Mouse (Mus musculus) erythroblast, adult 5-6 weeks (primary cell): ENCODE measurements around the gene Hivep2. TPM values are rescaled to one million over a fixed set of nuclear protein-coding genes. Genes with fewer than 3 reads are reported as not detected.

Experiments used
- ATAC-seq: replicated peaks from 2 replicates; pipeline ENCODE4 v1.8.0; 2016; ENCODE audit warnings: moderate number of reproducible peaks, mild to moderate bottlenecking, moderate TSS enrichment, inconsistent platforms; ENCODE audit not compliant: poor library complexity, low FRiP score, severe bottlenecking
- total RNA-seq, 2 experiments: library from RNA; stranded (forward) in 1 of 2; stranded (reverse) in 1 of 2; fragments of 150-400 nt in 1 of 2; fragments of 200-764, 138-1000 nt in 1 of 2; gene quantifications; 2 replicates each; pipeline versions ENCODE4 v1.2.3 to v1.2.4; 2015 to 2017; ENCODE audit warnings: low replicate concordance in 2 of 2

The Hivep2 gene
- total RNA-seq, 2 experiments from 2014 or later = 0.51 TPM; not detected in 1

DNA sequence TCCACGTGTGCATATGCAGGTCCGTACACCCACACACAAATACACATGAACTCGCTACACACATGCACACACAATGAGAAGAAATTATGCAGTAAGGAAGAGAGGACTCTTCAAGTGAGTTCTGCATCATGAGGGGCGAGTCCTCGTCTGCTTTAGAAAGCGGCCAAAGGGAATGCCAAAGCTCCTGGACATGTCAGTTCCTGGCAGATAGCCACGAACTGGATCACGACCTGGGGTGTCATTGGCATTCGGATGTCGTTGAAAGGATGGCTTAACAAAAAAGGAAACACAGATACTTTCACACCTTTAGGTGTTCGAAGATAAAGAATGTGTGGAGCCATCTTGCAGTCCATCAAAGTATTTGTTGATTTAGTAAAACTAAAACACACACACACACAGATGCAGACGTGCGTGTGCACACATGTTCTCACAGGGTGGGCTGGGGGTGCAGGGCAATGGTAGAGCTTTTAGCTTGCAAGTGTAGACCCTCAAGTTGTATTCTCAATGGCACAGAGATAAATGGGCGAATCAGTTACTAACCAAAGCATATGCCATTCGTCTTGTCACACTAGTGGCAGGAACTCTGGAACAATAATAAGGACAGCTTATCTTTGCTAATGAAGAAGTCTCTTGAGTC lies 99.0 kb downstream of the Hivep2 start:
- no peak for ATAC-seq

DNA sequence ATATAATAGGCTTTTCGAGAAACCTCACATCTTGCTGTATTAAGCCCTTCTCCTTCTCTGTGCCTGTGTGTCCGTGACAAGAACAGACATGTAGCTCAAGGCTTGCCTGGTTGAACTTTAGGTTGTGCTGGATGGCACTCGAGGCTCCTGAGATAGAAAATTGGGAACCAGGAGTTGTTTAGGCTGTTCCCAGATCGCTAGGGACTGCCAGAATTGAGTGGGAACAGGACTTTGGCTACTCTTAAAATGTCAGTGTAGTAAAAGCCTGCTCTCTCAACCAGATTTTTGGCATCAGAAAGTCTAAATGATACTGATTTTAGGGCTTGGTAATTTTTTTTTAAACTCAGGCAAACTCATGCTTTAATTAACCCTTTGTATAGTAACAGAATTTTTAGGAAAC lies 101.9 kb downstream of the Hivep2 start:
- no peak for ATAC-seq

DNA sequence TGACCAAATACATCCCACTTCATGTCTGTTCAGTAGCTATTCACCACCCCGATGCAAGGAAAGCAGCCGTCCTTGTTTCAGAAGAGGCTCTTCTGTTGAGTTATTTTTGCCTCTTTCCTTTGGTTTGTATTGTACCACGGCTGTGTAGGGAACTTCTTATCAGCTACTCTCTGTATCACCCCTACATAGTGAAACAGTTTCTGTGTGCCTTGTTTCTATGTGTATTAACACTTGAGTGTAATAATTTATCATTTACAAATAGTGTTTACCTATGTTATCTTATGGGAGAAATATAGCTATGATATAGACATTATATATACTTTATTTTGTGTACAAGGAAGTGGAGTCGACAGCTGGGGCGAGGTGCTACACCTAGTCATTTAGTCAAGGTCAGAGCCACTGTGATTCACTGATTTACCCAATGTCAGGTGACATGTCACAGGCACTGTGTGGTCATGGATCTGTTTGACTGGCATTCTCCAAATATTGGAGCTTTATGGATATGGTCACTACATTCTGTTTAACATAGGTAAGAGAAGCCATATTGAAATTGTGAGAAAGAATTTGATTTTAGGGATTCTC lies 104.7 kb downstream of the Hivep2 start:
- no peak for ATAC-seq

- no peak for ATAC-seq
Measured at GRCm38 (mm10) chr10:14072504-14072903, 106.6 kb downstream of the Hivep2 start.

GRCm38 (mm10) chr10:14075767-14076166 lies 109.9 kb downstream of the Hivep2 start:
- no peak for ATAC-seq

DNA sequence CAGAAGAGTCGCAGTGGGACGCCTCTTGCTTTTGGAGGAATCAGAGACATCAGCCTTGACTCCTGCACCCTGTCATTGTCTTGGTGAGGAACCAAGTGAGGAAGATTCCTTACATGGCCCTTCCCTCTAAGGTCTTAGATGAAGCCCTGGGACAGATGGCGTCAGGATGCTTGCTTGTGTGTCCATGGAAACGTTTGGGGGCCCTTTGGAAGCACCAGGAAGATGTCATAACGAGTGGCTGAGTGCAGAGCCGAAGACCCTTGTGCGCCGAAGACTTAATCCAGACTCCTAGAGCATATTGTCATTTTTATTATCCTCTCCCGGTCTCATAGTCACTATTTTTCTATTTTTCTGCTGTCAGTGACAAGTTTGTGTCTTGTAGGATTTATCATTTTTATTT lies 111.0 kb downstream of the Hivep2 start:
- no peak for ATAC-seq

DNA sequence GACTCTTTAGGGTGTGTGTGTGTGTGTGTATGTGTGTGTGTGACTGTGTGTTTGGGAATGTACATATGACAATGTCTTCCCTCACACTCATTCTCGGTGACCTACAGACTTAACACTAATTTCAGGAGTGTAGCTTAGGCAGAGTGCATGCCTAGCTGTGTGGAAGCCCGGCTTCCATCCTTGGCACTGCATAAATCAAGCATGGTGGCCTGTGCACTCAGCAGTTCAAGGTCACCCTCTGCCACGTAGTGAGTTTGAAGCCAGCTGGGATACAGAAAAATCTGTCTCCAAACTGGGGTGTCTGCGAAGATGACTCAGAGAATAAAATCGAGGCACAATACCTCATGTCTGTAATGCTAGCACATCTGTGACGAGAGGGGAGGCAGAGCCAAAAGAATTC lies 115.0 kb downstream of the Hivep2 start:
- no peak for ATAC-seq

DNA sequence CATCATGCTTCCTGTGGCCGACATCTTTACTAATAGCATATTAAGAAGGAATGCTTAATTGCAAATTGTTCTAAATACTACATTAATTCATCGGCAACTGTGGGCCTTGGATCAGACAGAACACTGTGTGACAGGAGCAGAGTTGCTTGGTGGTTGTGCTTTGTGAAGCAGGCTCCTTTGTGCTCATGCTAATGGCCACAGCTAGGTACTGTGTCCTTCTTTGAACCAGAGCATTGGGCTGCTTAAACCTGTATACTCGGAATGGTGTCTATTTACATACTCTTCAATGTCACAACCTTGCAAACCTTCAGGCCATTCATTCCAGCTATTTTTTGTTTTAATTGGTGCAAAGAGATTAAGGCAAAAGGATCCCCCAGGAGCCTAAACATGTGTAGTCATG lies 115.9 kb downstream of the Hivep2 start:
- ATAC-seq = no peak

GRCm38 (mm10) chr10:14082275-14082674 lies 116.4 kb downstream of the Hivep2 start:
- no peak for ATAC-seq

DNA sequence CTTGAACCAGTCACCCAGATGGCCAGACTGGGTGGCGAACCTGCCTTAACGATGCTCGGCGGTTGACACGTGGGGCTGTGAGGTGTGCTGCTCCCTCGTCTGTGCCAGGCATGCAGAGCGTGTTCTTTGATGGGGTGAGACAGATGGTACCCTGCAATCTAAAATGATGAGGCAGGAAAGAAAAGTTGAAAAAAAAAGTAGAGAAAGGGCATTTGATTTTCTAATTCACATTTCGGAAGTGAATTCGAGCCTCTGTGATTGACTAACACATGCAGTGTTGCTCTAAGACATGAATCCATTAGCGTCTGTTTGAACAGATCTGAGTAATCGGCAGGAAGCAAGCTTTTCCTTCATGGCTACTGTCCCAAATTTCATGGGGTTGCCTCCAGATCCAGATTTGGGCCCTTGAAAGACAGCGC lies 119.4 kb downstream of the Hivep2 start:
- no peak for ATAC-seq

GRCm38 (mm10) chr10:14085882-14086515 lies 120.1 kb downstream of the Hivep2 start:
- ATAC-seq = no peak

GRCm38 (mm10) chr10:14087316-14087715 lies 121.4 kb downstream of the Hivep2 start:
- ATAC-seq = no peak

GRCm38 (mm10) chr10:14089488-14089887 lies 123.6 kb downstream of the Hivep2 start:
- no peak for ATAC-seq

DNA sequence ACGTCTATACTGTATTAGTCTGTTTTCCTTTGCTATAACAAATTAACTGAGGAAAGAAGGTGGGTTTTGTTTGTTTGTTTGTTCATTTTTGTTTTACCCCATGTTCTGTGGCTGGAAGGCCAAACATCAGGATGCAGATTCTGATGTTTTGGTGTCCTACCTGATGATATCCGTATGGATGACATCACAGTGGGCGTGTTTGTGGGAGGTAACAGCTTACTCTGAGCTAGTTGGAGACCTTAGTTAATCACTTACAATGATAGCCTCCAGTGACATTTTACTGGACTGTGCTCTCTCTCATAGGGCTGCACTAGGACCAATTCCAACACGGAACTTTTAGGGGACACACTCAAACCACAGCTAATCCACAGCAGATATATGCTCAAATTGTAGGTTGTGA lies 128.2 kb downstream of the Hivep2 start:
- no peak for ATAC-seq

GRCm38 (mm10) chr10:14096045-14096444 lies 130.2 kb downstream of the Hivep2 start:
- no peak for ATAC-seq

GRCm38 (mm10) chr10:14099182-14099581 lies 133.3 kb downstream of the Hivep2 start:
- no peak for ATAC-seq

GRCm38 (mm10) chr10:14100041-14100440 lies 134.2 kb downstream of the Hivep2 start:
- ATAC-seq = no peak

GRCm38 (mm10) chr10:14100847-14101246 lies 135.0 kb downstream of the Hivep2 start:
- no peak for ATAC-seq

DNA sequence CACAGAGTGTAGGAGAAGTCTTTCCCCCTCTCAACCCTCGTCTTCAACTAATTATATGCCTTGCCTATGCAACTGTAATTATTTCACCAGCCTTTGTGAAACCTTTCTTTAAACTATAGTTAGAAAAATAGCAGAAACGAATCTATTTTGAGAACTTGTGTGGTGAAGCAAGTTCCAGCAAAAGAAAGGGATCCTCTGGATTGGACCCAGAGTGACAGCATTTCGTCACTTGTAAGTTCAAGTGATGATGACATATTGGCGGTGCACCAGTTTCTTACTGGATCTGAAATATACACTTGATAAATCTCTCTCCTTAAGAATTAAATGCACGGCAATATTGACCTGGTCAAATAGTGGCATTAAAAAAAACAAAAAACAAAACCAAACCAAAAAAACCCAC lies 136.1 kb downstream of the Hivep2 start:
- ATAC-seq = no peak

- ATAC-seq = no peak
Measured at GRCm38 (mm10) chr10:14107980-14108671, 142.3 kb downstream of the Hivep2 start.

GRCm38 (mm10) chr10:14115846-14116245 lies 150.0 kb downstream of the Hivep2 start:
- ATAC-seq = no peak
